Mouse (Mus musculus): ENCODE data around the gene Asic2. TPM values are rescaled to one million over a fixed set of nuclear protein-coding genes. Genes with fewer than 3 reads are reported as not detected.

Asic2 gene
- polyA plus RNA-seq, 2 experiments = 0.01 to 0.04 TPM

DNA sequence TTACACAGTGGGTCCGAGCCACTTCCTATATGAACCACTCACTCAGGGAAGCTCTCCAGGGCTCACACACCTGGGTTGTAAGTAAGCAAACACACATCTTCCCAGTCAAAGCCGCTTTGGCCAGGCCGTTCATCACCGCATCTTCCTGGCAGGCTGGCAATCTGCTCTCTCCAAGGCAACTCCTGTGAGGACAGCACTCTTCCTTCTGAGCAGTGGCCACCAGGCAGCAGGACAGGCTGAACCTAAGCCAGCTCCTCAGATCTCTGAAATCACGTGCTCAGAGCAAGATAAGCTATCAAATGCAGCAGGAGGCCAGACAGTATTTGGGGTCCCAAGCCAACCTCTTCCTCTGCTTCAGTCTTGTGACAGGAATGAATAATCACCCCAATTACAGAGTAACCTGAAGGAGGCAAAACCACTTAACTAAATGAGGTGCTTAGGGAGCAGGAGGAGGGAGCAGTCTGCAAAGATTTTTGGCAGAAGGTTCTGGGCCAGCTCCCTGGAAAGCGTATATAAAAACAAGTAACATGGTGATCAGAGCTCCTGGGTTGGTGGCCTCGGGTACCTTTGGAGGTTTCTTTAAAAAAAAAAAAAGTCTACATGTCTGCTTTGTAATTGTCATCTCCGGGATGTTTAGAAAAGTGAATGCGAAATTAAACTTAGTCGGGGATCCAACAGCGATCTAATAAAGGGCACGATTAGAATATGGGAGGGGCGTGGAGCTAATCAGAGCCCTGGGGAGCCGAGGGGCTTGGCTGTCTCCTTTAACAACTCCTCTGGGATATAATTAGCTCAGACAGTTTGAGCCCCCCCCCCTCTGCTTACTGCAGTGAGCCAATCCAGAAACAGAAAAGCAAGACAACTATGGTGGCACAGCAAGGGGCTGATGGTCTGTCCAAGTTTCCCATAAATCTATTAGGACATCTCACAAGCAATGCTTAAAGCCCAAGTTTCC is 450.0 kb downstream of the Asic2 start:
- H3K36me3 ChIP-seq (replicated peaks; ENCODE audit: control insufficient read depth, insufficient read depth, low read depth) = no peaks in the 10 kb centered on the region
- no peaks in the 10 kb centered on the region for H3K27me3 ChIP-seq (ENCODE audit: control insufficient read depth, insufficient read depth, low read length)
- no peak overlapping the region for H3K27ac ChIP-seq
- H3K4me3 ChIP-seq (ENCODE audit: insufficient read depth in 1 of 2, low read depth in 2 of 2, low read length in 2 of 2) = no peak overlapping the region
- WGBS (ENCODE audit: insufficient replicate concordance) = 40% methylated on average over 14 of the region's 14 CpGs
- ATAC-seq (ENCODE audit: insufficient read depth) (no peak), DNase-seq (ENCODE audit: low read depth in 3 of 3, low spot score in 3 of 3) (no peak)
- no peak for TF ChIP-seq EP300 (IDR thresholded peaks at IDR 0.05; ENCODE audit: low read depth)
- no peak for TF ChIP-seq CTCF (IDR thresholded peaks at IDR 0.05; ENCODE audit: low read depth)
- H3K4me2 ChIP-seq (ENCODE audit: low read depth) = no peak overlapping the region
- H3K9ac ChIP-seq (replicated peaks) = no peak overlapping the region
- H3K4me1 ChIP-seq (replicated peaks; ENCODE audit: control insufficient read depth in 2 of 2, insufficient read depth in 2 of 2, low read length in 1 of 2) = no peaks in the 10 kb centered on the region
- H3K9me3 ChIP-seq (ENCODE audit: control insufficient read depth, low read length) = no peaks in the 10 kb centered on the region

DNA sequence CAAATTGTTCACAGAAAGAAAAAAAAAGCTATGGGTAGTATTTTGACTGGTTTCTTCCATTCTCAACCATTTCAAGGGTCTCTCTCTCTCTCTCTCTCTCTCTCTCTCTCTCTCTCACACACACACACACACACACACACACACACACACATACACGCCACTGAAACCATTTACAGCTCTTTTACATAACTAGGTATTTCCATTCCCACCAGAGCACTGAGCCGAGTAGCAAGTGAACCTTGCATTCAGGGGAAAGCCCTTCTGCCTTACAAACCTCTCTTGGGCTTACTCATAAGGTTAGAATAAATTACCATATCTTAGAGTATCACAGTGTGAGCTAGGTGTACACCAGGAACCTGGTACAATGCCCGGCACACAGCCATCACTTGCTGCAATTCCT is 452.5 kb downstream of the Asic2 start:
- no peak for ATAC-seq (ENCODE audit: insufficient read depth)
- no peaks in the 10 kb centered on the region for H3K9me3 ChIP-seq (ENCODE audit: control insufficient read depth, low read length)
- no peak for DNase-seq (ENCODE audit: low read depth in 3 of 3, low spot score in 3 of 3)
- no peaks in the 10 kb centered on the region for H3K27me3 ChIP-seq (ENCODE audit: control insufficient read depth, insufficient read depth, low read length)
- no peaks in the 10 kb centered on the region for H3K4me1 ChIP-seq (replicated peaks; ENCODE audit: control insufficient read depth in 2 of 2, insufficient read depth in 2 of 2, low read length in 1 of 2)
- TF ChIP-seq CTCF (IDR thresholded peaks at IDR 0.05; ENCODE audit: low read depth) (no peak), EP300 (IDR thresholded peaks at IDR 0.05; ENCODE audit: low read depth) (no peak)
- H3K4me3 ChIP-seq (ENCODE audit: insufficient read depth in 1 of 2, low read depth in 2 of 2, low read length in 2 of 2) = no peak overlapping the region
- no peak overlapping the region for H3K27ac ChIP-seq
- H3K9ac ChIP-seq (replicated peaks) = no peak overlapping the region
- WGBS (ENCODE audit: insufficient replicate concordance) = 54% methylated on average over 3 of the region's 3 CpGs
- no peaks in the 10 kb centered on the region for H3K36me3 ChIP-seq (replicated peaks; ENCODE audit: control insufficient read depth, insufficient read depth, low read depth)
- H3K4me2 ChIP-seq (ENCODE audit: low read depth) = no peak overlapping the region

DNA sequence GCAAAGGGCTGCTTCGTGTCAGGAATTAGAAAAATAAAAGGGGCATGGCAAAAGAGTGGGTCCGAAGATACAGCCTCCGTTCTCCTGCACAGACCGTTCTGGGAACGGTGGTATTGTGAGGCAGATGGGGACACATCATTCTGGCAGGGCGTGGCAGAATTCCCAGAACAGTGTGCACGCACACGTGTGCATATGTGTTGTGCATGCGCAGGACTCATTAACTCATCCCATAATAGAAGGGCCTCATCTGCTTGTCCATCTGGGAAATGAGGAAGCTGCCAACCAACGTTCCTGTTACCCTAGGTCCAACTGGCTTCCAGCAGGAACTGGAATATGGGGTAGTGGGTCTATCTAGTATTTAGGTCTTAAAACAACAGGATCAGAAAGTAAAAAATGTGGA is 455.8 kb downstream of the Asic2 start:
- Histone ChIP-seq H3K4me1 (replicated peaks; ENCODE audit: control insufficient read depth in 2 of 2, insufficient read depth in 2 of 2, low read length in 1 of 2) (no peaks in the 10 kb centered on the region), H3K27ac (no peak overlapping the region), H3K9me3 (ENCODE audit: control insufficient read depth, low read length) (no peaks in the 10 kb centered on the region), H3K4me3 (ENCODE audit: insufficient read depth in 1 of 2, low read depth in 2 of 2, low read length in 2 of 2) (no peak overlapping the region), H3K36me3 (replicated peaks; ENCODE audit: control insufficient read depth, insufficient read depth, low read depth) (no peaks in the 10 kb centered on the region), H3K27me3 (ENCODE audit: control insufficient read depth, insufficient read depth, low read length) (no peaks in the 10 kb centered on the region), H3K9ac (replicated peaks) (no peak overlapping the region), H3K4me2 (ENCODE audit: low read depth) (no peak overlapping the region)
- 62% methylated on average over 10 of the region's 10 CpGs for WGBS (ENCODE audit: insufficient replicate concordance)
- TF ChIP-seq EP300 (IDR thresholded peaks at IDR 0.05; ENCODE audit: low read depth) = no peak
- TF ChIP-seq CTCF (IDR thresholded peaks at IDR 0.05; ENCODE audit: low read depth) = no peak
- no peak for DNase-seq (ENCODE audit: low read depth in 3 of 3, low spot score in 3 of 3)
- no peak for ATAC-seq (ENCODE audit: insufficient read depth)

DNA sequence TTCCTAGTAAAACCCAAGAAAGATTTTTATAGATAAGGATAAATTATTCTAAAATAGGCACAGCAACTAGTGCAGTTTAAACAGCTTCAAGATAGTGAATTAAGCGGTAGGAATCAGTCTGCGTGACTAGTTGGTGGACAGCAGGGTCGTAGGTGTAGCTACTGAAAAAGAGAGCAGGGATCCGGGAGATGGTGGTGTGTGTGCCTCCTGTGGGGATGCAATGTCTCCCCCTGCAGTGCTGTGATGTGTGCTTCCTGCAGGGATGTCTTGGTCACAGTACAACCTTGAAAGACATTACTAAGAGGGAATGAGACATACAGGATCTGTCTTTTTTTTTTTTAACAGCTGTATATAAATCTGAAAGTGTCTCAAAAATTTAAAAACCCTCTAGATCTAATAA is 456.9 kb downstream of the Asic2 start:
- H3K27me3 ChIP-seq (ENCODE audit: control insufficient read depth, insufficient read depth, low read length) = no peaks in the 10 kb centered on the region
- H3K9me3 ChIP-seq (ENCODE audit: control insufficient read depth, low read length) = no peaks in the 10 kb centered on the region
- WGBS (ENCODE audit: insufficient replicate concordance) = 58% methylated on average over 4 of the region's 4 CpGs
- DNase-seq (ENCODE audit: low read depth in 3 of 3, low spot score in 3 of 3) = no peak
- TF ChIP-seq CTCF (IDR thresholded peaks at IDR 0.05; ENCODE audit: low read depth) (no peak), EP300 (IDR thresholded peaks at IDR 0.05; ENCODE audit: low read depth) (no peak)
- no peak for ATAC-seq (ENCODE audit: insufficient read depth)
- H3K4me3 ChIP-seq (ENCODE audit: insufficient read depth in 1 of 2, low read depth in 2 of 2, low read length in 2 of 2) = no peak overlapping the region
- H3K4me2 ChIP-seq (ENCODE audit: low read depth) = no peak overlapping the region
- H3K9ac ChIP-seq (replicated peaks) = no peak overlapping the region
- H3K36me3 ChIP-seq (replicated peaks; ENCODE audit: control insufficient read depth, insufficient read depth, low read depth) = no peaks in the 10 kb centered on the region
- no peak overlapping the region for H3K27ac ChIP-seq
- H3K4me1 ChIP-seq (replicated peaks; ENCODE audit: control insufficient read depth in 2 of 2, insufficient read depth in 2 of 2, low read length in 1 of 2) = no peaks in the 10 kb centered on the region

DNA sequence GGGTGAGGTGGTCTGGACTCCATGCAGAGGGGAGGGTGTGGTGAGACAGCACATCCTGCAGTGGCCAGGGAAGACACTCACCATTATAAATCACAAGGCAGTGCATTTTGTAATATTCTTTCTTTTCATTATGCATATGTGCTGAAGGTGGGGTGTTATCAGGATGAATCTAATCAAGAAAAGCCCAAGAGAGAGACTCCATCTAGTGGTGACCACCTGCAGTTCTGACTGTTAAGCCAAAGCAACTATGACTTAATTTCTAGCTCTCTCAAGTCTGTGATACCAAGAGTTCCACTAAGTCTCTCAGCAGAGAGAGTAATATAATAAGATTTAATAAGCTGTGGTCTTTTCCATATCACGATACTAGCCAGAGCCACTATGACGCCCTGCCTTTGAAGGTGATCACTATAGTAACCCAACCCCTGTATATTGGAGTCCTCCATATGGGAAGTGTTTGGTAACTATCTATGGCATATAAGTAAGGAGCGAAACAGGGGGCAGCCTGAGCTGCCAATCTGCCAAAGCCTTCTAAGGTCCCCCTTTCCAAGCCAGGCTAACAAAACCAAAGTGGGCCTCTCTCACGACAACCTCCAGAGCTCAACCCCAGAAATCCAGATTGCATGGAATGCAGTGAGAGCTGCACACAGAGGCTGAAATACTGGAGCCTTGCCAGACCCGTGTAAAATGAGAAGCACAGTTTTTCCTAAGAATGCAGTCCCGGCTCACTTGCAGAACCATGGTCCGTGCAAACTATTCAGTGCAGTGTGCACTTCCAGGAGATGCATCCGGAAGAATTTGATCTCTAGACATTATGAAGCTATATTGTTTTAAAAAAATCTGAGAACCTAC is 459.6 kb downstream of the Asic2 start:
- Histone ChIP-seq H3K36me3 (replicated peaks; ENCODE audit: control insufficient read depth, insufficient read depth, low read depth) (no peaks in the 10 kb centered on the region), H3K27me3 (ENCODE audit: control insufficient read depth, insufficient read depth, low read length) (no peaks in the 10 kb centered on the region), H3K4me3 (ENCODE audit: insufficient read depth in 1 of 2, low read depth in 2 of 2, low read length in 2 of 2) (no peak overlapping the region), H3K9ac (replicated peaks) (no peak overlapping the region), H3K4me1 (replicated peaks; ENCODE audit: control insufficient read depth in 2 of 2, insufficient read depth in 2 of 2, low read length in 1 of 2) (no peaks in the 10 kb centered on the region), H3K4me2 (ENCODE audit: low read depth) (no peak overlapping the region), H3K27ac (no peak overlapping the region), H3K9me3 (ENCODE audit: control insufficient read depth, low read length) (no peaks in the 10 kb centered on the region)
- no peak for DNase-seq (ENCODE audit: low read depth in 3 of 3, low spot score in 3 of 3)
- 58% methylated on average over 8 of the region's 8 CpGs for WGBS (ENCODE audit: insufficient replicate concordance)
- ATAC-seq (ENCODE audit: insufficient read depth) = no peak
- TF ChIP-seq EP300 (IDR thresholded peaks at IDR 0.05; ENCODE audit: low read depth) (no peak), CTCF (IDR thresholded peaks at IDR 0.05; ENCODE audit: low read depth) (no peak)
